Mouse (Mus musculus): ENCODE results near the gene Abtb1. TPM values are rescaled to one million over a fixed set of nuclear protein-coding genes. Genes with fewer than 3 reads are reported as not detected.

Abtb1 gene
- polyA plus RNA-seq (2012), result 41.0 and 51.6 TPM in 2 replicates

DNA sequence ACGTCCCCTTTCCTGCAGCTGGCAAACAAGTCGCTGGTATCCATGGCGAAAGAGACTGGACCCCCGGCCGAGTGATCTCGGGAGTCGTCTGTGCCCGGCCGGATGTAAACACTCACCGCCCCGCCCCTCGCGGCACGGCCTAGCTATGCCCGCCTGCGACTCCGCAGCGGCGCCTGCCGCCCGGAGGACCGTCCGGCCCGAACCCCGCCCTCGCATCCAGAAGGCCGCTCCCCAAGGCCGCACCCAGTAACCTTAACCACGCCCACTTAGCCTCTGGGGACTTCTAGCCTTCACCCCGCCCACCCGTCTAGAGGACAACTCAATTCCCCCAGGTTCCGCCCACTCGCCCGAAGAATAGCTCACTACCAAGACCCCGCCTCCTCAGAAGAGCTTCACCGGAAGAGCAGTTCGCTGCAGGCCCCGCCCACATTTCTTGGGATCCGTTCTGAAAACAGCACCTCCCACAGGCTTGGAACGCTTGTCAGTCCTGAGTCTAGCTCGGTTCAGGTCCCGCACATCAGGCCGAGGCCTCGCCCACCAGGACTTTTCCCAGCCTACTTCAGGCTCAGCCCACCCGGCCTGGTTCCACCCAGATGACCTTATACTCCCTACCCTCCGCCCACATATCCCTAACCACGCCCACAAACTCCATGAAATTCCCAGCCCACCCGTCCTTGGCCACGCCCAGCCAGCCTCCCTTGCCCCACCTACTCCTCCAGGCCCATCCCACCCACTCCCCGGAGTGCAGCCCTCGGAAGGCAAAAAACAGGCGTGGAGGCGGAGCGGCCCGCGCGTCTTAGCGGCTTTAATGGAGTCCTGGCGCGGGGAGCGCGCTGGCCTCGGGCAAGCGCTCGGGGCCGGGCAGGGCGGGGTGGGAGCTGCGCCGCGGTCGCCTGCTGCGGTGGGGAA is at the start of gene Abtb1:
Abtb1 (minus strand) TSS at position 204 of the 909 bp plus-strand sequence.

DNA sequence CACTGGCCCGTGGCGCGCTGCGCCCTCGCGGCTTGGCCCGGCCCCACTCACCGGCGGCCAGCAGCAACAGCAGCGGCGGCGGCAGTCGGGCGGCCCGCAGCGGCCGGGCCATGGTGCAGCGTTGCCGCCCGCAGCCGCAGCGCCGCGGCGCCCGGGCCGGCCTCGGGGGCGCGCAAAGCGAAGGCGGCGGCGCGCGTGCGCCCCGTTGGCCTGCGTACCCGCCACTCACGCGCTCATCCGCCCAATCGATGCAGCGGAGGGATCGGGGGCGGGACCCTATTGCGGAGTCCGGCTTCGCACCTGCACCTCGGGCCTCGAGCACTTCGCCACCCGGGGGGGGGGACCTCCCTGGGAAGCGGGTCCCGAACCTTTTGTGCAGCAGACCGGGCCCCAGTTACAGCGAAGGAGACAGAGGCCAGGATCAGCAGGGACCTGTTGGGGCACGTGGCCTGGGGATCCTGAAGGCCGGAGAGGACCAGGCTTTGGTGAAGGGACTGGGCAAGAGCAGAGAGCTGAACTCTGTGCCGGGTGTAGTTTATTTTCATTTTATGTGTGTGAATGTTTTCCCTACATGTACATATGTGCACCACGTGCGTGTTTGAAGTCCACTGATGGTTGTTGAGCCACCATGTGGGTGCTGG is 33.2 kb upstream of the Abtb1 start, which contains the start of gene Podxl2:
Podxl2 (minus strand) TSS at position 177 of the 641 bp plus-strand sequence.

Other genes starting within 250 kb of the Abtb1 start
- gene Kbtbd12, start 204.0 kb downstream of the Abtb1 start, polyA plus RNA-seq (2012), result 0.01 TPM in 1 of 2 replicates, not detected in the other
- 5.4 and 6.0 TPM in 2 replicates for gene Mgll, start 117.6 kb downstream of the Abtb1 start, polyA plus RNA-seq (2012)
- 1.3 and 2.2 TPM in 2 replicates for gene Podxl2, start 33.1 kb upstream of the Abtb1 start, polyA plus RNA-seq (2012)
- gene Mcm2, start 56.8 kb upstream of the Abtb1 start, polyA plus RNA-seq (2012), result 909 and 953 TPM in 2 replicates
- gene Tpra1, start 60.3 kb upstream of the Abtb1 start, polyA plus RNA-seq (2012), result 98.3 and 115 TPM in 2 replicates

All from megakaryocyte-erythroid progenitor cell, adult 5 weeks (primary cell).